Comparison of ENCODE assay signal across 11 mouse cellular contexts in the genomic region with DNA sequence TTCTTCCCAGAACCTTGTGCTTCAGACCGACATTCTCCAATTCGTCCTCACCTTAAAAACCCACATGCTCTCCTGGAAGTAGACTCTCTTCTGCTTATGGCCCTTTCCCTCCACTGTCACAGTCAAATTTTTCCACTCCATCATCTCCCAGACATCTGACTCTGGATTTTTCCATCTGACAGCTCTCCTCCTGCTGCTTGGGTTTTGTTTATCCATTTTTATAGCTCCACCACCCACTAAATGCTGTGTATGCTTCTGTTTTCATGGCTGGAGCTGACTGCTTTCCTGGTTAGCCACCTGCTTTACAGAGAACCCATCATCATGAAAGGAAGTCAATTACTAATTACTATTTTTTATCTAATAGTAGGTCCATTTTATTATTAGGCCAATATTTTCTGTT.
"Had no signal": no experiment of that assay in that cellular context is flagged by ENCODE, and none has a peak within 500 bp of the region (broad histone marks: within the 10 kb centered on the region; RNA-seq: fewer than 3 reads in every experiment).

No protein-coding gene starts in this region.

- DNase-seq: kidney, adult 8-10 months; kidney, postnatal 10 days; kidney, postnatal 4 days; liver; lung, adult 18-20 months; lung, postnatal 10 days; lung, postnatal 4 days; midbrain, embryonic 14.5 days; thymus, adult 2 months; thymus, postnatal 14 days; thymus, postnatal 4 days had no signal
